Mouse (Mus musculus) urinary bladder, postnatal 10 days (tissue): ENCODE results near the gene Ccnc.
A peak's percentile ranks its signal among the peaks of the same experiment; 100 is the strongest.
"Not testable (repeated sequence)": the region's sequence is repeated elsewhere in the genome, so short reads cannot be mapped to it uniquely, and the experiment has no call there.

Experiments
- DNase-seq: peaks from one replicate; pipeline ENCODE4 v3.0.0; 2022; ENCODE audit warnings: low spot score

Gene Ccnc

GRCm38 (mm10) chr4:21726912-21727614 is 438 bp upstream of the Ccnc start:
- DNase-seq = no peak

DNA sequence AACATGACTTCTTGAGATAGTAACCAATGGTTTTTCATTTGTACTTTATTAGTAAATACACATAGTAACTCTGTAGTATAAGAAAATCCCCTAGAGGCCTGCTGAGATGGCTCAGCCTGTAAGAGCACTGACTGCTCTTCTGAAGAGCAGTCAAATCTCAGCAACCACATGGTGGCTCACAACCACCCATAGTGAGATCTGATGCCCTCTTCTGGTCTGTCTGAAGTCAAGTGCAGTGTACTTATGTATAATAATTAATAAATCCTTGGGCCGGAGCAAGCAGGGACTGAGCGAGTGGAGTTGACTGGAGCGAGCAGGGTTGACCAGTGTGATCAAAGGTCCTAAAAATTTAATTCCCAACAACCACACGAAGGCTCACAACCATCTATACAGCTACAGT is 11.7 kb downstream of the Ccnc start:
- DNase-seq = no peak

DNA sequence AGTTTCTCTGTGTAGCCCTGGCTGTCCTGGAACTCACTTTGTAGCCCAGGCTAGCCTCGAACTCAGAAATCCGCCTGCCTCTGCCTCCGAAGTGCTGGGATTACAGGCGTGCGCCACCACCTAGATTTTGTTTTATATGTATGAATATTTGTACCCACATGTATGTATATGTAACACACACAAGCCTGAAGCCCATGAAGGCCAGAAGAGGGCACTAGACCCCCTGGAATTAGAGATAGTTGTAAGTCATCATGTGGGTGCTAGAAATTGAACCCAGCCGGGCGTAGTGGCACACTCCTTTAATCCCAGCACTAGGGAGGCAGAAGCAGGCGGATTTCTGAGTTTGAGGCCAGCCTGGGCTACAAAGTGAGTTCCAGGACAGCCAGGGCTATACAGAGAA is 16.6 kb downstream of the Ccnc start:
- not testable (repeated sequence) for DNase-seq

DNA sequence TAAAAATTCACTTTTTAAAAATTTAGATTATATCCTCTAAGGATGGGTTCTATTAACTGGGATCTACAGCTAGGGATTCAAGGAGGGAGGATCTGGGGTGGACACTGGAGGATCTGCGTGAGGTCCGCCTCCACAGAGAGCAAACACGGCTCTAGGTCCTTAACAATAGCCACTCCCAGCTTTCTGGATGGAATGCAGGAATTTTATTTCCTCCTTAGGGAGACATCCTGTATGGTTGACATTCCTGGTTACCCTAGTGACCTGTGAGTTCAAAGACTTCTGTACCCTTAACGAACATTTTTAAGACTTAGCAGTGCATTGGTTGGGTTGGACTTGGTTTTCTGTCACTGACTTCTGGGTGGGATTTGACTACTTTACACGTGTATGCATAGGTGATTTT is 18.2 kb downstream of the Ccnc start:
- no peak for DNase-seq

- DNase-seq = no peak
Observed at GRCm38 (mm10) chr4:21755123-21755789, 27.8 kb downstream of the Ccnc start.

DNA sequence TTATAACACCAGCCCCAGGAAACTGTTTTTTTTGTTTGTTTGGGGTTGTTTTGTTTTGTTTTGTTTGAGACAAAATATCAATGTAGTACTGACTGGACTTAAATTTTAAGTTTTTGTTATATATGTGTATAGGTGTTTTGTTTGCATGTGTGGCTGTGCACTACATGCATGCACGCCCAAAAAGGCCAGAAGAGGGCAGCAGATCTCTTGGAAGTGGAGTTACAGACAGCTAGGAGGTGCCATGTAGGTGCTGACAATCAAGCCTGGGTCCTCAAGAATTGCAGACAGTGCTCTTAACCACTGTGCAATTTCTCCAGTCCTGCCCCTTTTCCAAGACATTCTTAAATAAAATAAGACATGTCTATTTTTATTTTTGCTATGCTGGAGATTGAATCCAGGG is 31.4 kb downstream of the Ccnc start:
- DNase-seq = no peak

DNA sequence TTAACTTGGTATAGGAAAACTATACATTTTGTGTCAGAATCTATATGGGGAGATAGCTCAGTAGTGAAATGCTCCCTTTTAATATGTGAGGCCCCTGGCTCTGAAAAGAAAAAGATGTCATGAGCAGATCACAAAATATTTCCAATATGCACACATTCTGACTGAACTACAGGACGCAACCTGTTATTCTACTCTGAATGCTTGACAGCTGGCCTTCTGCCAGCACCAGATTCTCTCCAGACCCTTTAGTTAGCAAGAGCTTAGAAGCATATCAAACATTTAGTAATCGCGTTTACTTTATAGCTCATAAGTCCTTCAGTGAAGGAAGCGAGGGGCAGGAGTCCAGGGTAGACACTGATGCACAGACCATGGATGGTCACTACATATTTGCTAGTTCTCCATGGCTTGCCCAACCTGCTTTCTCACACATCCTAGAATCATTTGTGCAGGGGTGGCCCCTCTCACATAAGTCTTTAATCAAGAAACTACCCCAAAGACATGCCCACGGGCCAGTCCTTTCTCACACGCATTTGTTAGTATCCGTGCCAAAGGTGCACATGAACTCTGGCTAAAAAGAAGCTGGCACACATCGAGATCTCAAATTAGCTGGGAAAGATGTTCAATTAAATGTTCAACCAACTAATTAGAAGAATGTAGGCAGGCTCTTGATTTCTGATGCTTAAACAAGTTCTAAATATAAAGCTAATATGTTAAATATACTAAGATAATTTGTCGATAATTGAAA is 34.1 kb downstream of the Ccnc start:
- no peak for DNase-seq

DNA sequence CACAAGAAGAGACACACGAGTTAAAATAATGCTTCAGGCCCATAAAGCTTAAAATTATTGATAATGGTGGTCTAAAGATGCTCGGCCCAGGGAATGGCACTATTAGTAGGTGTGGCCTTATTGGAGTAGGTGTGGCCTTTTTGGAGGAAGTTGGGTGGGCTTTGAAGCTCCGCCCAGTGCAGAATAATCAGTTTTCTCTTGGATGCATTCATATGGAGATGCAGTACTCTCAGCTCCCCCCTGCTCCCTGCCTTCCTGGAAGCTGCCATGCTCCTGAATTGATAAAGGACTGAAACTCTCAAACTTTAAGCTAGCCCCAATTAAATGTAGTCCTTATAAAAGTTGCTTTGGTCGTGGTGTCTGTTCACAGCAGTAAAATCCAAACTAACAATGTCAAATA is 36.3 kb downstream of the Ccnc start:
- DNase-seq = no peak

DNA sequence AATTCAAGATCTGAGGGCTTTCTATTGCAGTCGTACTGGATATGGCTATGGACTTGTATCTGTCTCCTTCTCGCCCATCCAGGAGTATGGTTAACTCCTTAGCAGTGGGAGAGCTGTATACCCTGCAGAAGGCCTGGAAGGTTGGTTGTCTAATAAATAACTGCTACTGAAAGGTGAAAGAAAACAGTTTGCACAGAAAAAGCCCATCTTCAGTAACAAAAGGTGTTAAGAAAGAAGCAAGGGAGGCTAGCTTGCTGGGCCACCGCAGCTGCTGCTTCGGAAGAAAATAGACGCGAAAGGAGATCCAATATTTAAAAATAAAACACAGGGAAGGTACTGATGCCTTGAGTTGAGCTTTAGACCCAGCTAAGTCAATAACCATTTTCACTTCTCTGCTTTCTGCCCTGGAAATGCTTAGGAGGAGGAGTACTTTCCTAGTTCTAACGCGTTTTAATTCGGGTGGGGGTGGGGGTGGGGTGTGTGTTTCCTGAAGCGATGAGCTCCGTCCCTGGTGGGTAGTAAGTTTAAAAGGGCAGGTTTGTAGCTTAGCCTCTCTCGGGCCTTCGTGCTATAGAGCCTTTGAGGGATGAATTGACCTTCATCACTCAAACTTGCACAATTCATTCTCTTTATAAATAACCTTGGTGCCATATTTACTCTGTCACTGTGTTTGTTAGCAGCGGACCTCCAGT is 38.8 kb downstream of the Ccnc start:
- no peak for DNase-seq

- DNase-seq = peak; percentile 23
Observed at GRCm38 (mm10) chr4:21766863-21767304, 39.4 kb downstream of the Ccnc start, which contains the start of the genes Usp45 and Tstd3. Usp45 (plus strand) TSS chr4:21767156. Tstd3 (minus strand) TSS chr4:21767212.

DNA sequence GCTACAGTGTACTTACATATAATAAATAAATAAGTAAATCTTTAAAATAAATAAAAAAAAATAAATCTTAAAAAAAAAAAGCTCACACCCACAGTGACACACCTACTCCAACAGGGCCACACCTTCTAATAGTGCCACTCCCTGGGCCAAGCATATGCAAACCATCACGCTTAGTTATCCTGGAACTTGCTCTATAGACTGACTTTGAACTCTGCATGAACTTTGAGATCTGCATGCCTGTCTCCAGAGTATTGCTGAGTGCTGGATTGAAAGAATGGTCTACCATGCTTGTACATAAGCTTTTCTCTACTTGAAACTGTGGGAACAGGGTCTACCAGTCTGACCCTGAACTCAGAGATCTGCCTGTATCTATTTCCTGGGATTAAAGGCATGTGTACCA is 43.6 kb downstream of the Ccnc start:
- no peak for DNase-seq

- DNase-seq = no peak
Observed at GRCm38 (mm10) chr4:21772306-21772705, 44.8 kb downstream of the Ccnc start.

DNA sequence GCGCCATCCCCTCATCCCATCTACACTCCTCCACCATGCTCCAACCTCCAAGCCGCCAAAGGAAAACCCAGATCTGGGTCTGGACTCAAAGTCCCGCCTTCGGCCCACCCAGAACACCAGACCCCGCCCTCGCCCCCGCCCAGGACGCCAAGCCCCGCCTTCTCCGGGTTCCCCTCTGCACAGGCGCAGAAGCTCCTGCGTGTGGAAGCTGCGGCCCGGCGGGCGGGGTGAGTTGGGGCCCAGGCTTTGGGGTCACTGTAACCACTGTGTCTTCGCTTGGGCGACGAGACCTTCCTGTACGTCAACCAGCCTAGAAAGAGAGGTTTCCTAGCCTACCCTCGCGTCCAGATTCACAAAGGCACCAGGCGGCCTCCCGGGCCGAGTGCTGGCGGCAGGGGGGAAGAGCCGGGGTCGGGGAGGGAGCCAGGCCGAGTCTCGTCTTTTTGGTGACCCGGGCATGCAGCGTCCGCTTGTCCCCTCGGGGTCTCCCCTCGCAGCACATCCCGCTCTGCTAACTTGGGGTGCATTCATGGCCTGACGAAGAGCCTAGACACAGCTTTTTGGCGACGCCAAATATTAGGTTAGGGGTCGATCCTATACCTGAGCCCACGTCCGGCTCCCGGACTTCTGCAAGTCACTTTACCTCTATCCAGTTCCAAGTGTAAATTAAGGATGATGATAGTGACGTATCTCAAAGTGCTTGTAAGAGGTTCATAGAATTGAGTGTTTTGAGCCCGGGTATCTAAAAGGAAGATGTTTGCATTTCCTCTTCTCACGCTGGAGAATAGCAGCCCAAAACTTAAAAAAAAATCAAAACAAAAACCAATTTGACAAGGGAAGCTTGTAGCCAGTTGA is 48.8 kb downstream of the Ccnc start:
- peak; percentile 79 for DNase-seq

DNA sequence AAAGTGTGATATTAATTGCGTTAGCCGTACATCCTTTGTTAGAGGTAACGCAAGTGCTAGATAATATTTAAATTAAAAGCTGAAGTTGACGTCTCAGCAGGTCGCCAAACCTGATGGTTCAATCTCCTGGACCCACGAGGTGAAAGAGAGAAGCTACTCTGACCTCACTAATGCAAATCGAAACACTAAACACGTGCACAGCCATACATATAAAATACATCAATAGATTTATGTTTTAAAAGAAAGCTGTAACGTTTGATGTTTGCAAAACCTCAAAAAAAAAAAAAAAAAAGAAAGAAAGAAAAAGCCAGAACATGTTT is 49.4 kb downstream of the Ccnc start:
- no peak for DNase-seq

DNA sequence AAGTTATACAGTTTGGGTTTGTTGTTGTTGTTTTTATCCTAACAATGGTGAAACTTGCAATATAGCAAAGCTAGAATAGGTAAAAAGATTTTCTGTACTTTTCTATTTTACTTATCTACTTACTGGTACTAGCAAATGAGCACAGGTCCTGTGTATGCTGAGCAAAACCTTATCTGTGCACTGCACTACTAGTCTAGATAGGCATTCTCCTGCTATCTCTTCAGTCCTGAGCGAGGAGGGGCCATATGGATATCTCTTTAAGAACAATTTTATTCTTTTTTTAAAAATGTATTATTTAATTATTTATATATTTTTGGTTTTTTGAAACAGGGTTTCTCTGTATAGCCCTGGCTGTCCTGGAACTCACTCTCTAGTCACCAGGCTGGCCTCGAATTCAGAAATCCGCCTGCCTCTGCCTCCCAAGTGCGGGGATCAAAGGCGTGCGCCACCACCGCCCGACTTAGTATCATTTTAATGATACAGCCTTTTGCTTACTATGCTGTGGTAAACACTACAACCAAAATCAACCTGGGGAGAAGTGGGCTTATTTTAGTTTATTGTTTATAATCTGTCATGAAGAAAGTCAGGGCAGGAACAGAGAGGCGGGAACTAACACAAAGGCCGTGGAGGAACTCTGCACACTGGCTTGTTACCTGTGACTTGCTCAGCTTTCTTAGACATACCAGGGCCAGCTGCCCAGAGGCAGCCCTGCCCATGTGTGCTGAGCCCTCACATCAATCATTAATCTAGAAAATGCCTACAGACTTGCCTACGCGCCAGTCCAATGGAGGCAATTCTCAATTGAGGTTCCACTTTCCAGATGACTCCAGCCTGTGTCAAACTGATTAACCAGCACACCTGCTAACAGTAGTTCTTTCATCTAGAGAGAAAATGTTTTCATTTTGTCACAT is 53.6 kb downstream of the Ccnc start:
- DNase-seq = no peak

DNA sequence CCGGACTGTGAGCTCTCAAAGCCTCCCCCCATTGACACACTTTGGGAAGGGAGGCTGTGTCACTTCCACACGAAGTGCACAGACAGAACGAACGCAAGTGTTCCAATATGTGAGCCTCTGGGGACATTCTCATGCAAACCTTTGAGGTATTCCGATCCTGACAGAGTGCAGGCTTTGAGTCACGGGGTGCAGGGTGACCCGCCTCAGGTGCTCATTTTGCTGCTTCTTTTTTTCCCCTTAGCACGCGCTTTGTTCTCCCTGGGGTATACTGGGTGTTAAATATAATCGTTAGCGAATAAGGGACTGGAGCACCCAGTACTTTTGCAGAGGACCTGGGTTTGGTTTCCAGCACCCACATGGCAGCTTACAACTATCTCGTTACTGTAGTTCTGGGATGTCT is 58.8 kb downstream of the Ccnc start:
- no peak for DNase-seq

DNA sequence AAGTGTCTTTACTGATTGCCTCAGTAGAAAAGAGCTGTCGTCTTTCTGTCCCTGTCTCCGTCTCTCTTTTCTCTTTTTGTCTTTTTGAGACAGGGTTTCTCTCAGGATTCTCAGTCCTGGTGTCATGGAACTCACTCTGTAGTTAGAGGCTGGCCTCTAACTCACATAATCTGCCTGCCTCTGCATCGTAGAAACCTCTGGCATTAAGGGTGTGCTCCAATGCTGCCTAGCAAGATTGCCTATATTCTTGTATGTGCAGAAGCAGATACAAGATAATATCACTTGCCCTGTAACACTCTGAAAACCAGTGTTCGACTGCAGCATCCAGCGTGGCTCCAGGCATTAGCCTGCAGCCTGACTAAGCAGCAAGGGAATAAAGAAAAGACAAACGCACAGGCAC is 61.4 kb downstream of the Ccnc start:
- DNase-seq = no peak

DNA sequence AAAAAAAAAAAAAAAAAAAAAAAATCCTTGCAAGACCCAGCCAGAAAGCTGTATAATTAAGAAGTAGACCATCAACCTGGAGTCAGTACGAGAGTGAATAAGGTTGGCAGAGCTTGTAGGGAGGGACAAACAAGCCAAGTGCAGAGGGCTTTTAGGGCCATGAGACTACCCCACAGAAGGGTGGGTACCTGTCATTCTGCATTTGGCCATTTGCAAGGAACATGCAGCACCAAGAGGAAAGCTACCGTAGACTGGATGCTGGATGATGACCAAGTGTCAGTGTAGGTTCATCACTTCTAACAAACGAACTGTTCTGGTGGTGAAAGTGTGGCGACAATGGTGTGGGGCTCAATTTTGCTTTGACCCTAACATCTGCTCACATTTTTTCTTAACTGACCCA is 62.3 kb downstream of the Ccnc start:
- no peak for DNase-seq

GRCm38 (mm10) chr4:21793631-21794030 is 66.1 kb downstream of the Ccnc start:
- DNase-seq = no peak

DNA sequence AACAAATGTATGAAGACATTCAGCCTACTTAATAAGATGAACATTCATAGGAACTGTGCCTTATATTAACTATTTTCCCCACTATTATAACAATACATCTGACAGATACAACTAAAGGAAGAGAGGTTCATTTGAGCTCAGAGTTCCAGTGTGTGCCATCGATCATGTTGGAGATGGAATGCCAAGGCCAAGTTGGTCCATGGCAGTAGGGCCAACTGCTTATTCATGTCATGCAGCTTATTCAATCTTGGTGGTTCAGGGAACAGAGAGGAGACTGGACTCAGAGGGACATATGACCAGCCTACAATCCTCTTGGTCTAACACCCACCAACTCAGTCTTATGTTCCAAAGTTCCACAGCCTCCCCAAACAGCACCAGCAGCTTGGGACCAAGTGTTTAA is 73.5 kb downstream of the Ccnc start:
- DNase-seq = no peak

DNA sequence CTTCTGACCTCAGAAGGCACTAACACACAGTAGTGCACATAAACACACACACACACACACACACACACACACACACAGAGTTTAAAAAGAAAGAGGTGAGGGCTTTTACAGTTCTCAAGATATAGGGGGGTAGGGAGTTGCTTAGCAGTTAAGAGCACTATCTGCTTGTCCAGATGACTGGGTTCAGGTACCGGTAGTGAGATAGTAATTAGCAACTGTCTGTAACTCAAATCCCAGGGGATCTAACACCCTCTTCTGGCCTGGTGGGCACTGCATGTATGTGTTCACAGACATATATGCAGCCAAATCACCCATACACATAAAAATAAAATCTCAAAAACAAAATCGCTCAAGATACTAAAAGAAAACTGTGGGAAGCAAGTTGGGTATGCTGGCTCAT is 74.1 kb downstream of the Ccnc start:
- no peak for DNase-seq
